Mouse (Mus musculus): ENCODE measurements around the gene Agxt2.
A peak's percentile ranks its signal among the peaks of the same experiment; 100 is the strongest.

The Agxt2 gene

DNA sequence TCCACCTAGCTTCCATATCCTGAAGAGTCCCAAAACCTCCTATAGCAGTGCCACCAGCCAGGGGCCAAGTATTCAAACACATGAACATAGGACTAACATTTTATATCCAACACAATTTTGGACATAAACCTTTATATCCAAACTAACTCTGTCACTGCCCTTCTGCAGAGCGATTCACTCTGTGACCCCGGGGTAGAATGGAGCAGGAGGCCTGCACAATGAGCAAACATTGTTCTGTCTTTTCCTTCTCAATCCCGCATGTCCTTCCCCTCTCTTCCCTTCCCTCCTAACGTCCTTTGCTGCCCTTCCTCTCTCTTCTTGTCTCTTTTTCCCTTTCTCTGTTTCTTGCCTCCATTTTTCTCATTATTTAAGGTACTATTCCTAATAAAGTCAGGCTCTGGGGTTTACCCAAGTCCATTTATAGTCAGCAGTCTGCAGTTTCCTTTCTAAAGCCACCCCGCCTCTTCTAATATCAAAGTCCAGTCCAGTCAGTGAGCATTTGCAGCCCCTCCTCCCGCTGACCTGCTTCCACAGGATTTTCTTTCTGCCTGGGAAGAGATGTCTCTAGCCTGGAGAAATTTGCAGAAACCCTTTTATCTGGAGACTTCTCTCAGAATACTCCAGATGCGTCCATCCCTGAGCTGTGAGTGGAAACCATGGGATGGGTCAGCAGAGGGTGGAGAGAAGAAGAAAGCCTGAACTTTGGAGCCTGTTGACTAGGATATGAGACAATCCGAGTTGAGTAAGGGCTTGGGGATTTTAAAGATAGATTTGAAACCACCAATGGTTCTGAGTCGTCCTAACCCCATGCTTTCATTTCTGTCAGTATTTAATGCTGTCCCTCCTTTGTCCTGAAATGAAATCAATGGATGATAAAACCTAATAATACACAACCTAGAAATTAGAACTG lies at the start of gene Agxt2:
Gene Agxt2, plus strand, starts transcription at position 494 of the 910 bp plus-strand sequence.
- DNase-seq (ENCODE audit: low spot score in 2 of 2) = no peak

DNA sequence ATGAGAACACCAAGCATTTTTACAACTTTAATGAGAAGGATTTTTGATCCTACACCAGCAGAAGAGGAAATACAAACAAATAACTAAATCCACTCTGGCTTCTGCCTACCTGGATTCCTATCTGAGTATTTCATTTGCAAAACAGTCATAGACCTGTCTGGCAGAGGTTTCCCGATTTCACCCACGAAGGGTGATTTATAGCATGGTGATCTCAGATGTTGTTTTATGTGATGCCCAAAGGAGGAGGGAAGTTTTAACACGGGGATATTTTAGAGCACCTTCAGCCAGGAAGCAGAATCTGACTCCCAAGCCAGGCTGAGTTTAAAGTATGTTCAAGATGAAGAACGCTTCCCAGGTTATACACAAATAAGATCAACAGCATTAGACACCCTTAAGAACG lies 46.5 kb upstream of the Agxt2 start:
- no peak for DNase-seq (ENCODE audit: low spot score in 2 of 2)

DNA sequence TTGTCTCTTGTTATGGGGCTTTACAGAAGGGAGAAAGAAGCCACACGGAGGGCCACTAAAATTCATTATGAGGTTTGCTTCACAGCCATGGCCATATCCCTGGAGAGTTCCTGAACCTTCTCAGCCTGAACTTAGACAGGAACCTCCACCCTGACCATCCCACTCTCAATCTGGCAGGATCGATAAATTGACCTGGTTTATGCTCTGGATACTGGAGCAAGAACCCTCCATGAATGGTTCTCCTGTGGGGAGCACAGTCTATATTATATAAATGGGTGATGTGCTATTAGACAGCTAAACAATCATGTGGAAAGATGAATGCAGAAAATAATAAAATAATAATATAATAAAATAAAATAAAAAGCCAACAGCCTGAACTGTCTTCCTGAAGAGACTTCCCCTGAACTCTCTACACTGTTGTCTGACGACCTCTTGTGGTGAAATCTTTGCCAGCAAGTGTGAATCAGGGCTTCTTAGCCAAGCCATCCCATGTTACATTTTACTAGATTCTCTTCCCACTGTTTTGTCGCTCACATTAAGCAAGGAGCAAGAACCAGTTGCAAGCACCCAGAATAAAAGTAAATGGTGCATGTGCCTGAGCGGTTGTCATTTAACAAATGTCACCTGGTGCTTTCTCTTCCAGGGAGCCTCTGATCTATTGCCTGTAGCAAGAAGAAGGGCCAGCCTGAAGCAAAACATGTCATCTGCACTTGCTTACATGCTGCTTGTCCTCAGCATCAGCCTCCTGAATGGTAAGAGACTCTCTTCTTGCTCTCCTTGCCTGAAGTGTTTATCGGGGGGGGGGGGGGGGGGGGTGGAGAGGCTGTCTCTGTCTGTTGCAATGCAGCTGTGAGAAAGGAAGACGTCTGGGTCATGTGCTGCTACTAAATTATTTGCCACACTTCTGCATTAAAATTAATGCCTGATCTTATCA lies 44.5 kb upstream of the Agxt2 start:
- DNase-seq (ENCODE audit: low spot score in 2 of 2) = peak in 1 of 2 experiments; percentile 25

DNA sequence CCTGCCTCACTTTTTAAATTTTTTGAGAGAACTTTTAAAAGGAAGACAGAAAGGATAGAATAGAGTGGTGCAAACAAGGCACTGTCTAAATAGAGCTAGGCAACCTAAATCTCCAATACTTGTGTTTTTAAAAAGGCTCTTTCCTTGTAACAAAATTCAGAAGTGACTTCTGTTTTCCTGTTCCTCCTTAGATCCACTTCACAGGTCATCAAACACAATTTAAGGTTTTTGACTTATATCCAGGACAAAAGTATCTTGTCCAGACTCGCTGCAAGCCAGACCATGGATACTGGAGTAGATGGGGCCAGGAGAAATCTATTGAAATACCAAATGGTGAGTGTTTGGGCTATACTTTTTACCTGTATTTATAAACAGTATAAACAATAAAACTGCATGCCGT lies 33.3 kb upstream of the Agxt2 start, which contains the start of gene Gm21973:
Gene Gm21973, plus strand, starts transcription at position 301 of the 400 bp plus-strand sequence.
- no peak for DNase-seq (ENCODE audit: low spot score in 2 of 2)

DNA sequence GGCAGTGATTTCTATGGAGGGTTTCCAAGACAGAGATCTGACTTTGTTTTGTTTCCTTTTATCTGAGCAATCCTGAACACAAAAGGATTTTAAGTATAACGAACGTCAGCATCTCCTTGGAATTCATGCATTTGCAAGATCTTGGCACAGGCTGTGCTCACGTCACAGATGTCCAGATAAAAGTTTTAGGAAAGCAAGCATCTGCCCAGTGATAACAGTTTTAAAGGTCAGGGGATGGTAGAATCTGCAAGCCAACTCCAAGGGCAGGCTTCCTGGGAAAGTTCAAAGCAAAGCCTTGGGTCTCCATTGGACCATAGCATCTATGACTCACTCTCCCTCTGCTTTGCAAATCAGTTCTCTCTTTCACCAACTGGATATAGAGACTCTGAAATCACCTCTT lies 27.7 kb upstream of the Agxt2 start:
- no peak for DNase-seq (ENCODE audit: low spot score in 2 of 2)

DNA sequence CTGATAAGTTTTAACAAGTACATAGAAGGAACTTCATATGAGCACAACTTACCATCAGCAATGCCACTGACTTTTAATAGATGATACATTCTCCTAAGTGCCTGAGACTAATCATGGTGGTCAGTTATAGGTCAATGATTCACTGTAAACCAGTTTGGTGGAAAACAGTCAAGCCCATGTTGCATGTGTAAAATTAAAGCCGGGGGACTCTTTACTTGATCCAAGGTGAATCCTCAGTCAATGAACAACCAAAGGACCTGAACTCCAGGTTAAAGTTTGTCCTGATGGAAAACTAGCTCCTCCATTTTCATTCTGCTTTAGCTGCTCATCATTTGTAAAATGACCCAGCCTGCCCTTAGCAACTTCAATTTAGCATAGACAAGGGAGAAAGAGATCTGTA lies 25.8 kb upstream of the Agxt2 start:
- DNase-seq (ENCODE audit: low spot score in 2 of 2) = no peak

DNA sequence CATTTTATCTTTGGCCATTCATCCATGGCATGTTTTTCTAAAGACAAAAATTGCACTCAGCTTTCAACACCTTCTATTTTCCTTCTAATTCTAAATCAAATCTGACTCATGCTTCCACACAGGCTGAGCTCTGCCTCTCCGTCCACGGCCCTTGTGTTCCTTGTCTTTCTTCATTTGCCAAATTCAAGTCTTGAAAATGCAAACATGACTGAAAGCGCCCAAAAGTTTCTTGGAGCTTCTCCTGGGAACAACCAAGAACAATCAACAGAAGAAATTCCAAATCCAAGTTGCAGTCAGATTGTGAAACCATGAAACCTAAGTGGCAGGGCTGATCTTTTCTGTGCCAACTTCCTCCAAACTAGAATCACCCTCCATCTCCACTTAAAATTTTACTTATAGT lies 19.7 kb upstream of the Agxt2 start:
- DNase-seq (ENCODE audit: low spot score in 2 of 2) = no peak

DNA sequence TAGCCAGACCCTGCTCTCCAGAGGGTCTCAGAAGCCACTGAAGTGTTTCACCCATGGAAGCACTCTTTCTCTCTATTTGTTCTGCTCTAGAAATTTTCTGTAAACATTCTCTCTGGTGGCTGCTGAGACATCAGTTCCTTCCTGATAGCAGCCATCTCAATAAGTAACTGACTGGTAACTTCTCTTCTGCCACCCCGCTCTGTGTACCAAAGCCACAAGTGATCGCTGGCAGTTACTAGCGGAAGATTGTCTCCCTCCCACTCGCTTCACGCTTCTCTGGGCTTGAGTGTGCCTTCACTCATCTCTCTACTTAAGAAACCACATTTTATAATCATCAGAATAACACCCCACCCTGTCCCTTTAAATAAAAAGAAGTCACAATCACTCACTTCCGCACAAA lies 11.3 kb upstream of the Agxt2 start:
- no peak for DNase-seq (ENCODE audit: low spot score in 2 of 2)

DNA sequence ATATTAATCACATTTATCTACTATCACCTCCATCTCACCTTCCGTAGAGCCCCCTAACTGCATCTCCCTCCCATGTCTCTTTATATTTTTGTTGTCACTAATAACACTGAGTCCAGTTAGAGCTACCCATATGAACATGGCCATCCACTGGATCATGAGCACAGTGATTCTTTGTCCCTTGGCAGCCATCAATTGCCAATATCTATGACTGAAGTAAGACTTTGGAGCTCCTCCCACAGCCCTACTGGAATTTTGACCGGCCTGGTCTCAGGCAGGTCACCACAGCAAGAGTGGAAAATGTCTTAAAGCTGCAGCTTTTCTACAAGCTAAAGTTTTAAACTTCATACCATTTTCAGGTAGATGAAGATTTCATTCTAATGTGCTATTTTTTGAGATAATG lies 8.0 kb downstream of the Agxt2 start:
- DNase-seq (ENCODE audit: low spot score in 2 of 2) = no peak

DNA sequence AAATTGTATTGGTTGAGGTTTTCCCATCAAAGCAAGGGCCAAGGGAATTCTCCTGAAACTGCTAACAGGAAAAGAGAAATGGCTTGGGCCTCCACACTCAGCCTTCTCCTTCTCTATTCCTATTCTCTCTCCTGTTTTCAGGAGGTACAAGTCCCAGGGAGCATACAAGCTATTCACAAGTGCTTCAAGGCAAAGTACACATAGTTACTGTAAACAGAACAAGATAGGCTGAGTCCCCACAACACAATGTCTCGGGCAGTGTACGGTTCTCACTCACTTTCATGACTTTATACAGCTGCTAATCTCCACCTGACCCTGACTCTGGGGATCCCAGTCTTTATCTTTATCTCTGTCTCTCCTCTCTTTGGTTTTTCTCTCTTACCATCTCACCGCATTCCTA lies 17.1 kb downstream of the Agxt2 start:
- no peak for DNase-seq (ENCODE audit: low spot score in 2 of 2)

DNA sequence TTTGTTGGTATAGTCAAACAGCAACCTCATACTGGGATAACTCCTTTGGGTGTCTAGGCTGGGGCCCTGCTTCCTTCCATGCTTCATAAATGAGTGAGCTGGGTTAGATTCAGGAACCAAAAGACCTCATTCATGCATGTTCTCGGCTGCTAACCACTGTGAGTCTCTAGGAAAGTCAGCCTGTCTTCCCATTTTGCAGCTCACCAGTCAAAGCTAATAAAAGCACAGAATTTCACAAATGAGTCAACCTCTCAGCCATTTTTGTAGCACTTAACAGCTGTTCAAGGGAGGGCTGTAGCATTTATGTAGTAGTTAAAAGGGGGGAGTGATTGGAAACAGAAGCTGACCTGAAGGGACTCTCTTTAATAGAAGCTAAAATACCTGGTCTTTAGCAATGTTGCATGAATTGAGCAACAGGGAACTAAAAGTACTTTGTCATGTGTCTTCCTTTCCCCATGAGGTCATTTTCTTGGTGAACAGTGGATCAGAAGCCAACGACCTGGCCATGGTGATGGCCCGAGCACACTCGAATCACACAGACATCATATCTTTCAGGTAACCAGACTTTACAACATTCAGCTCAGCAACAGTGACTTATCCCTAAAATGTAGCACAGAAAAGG lies 20.1 kb downstream of the Agxt2 start:
- DNase-seq (ENCODE audit: low spot score in 2 of 2) = no peak

DNA sequence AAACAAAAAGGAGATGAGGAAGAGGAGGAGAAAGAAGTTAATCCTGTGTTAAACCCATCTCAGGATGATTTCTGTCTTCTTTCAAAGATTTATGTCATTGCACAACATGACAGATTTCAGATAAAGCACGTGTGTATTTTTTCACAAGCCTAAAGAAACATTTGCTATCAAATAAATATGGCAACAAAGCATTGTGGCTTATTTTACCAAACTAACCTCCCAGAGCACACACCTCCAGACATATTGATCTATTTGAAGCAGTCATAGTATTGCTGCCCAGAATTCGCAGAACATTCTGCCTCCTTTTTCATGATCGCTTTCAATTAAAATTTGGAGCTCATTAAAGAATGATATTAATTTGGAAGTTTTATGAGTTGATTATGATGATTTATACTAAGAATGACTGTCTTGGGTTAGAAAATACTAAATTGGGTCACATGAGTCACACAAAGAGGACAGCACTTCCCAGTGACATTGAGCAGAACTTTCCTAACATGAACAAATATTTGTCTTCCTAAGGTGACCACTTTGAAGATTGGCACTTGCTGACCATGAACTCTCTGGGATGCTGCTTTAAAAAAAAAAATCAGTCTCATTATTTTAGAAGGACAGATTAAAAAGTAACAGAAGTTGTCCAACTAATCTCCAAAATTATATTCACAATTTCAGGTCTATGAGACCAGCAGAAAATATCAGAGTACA lies 21.6 kb downstream of the Agxt2 start:
- no peak for DNase-seq (ENCODE audit: low spot score in 2 of 2)

DNA sequence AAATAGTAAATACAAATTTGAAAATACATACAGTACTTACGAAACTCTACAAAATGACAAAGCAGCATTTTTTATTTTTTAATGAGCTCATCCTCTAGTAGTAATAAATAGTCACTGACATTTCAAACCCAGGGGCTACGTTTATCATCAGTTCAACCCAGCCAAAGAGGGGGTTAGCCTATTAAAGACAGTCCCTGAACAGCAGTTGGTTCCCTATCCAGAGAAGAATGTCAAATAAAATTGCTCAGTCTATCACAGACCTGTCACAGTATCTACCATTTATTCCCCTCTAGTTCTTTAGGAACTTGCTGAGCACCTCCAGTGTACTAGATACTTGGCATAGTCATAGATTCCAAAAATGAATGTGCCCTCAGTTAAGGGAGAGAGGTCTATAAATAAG lies 28.9 kb downstream of the Agxt2 start:
- DNase-seq (ENCODE audit: low spot score in 2 of 2) = no peak

DNA sequence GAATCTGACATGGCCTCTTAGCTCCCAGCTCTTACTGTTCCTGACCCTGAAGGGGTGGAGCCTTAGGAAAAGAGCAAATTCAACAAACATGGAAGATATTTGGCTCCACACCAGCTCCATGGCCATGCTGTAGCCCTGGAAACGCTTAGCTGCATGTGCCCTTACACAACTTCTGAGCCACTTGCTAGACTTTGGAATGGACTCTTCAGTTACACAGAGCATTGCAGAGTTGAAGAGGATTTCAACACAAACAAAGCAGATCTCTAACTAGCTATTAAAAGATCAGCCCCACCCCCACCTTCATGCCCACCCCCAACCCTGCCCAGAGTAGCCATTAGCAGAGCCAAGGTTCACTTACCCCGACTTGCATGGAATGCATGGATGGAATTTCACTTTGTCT lies 41.5 kb downstream of the Agxt2 start:
- no peak for DNase-seq (ENCODE audit: low spot score in 2 of 2)

DNA sequence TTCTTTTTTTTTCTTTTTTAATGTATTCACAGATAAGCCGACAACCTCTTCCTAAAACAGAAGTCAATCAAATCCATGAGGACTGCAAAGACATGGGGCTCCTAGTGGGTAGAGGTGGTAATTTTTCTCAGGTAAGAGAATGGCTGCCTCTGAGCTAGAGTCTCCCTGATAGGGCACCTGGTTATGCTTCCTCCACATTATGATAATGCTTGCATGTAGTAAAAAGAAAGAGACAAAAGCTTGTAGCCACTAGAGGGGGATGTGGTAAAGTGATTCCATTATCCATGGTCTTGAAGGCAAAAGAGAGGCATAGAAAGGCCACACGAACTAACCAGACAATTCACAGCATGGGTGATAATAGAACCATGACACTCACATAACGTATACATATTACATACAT lies 42.1 kb downstream of the Agxt2 start:
- no peak for DNase-seq (ENCODE audit: low spot score in 2 of 2)

DNA sequence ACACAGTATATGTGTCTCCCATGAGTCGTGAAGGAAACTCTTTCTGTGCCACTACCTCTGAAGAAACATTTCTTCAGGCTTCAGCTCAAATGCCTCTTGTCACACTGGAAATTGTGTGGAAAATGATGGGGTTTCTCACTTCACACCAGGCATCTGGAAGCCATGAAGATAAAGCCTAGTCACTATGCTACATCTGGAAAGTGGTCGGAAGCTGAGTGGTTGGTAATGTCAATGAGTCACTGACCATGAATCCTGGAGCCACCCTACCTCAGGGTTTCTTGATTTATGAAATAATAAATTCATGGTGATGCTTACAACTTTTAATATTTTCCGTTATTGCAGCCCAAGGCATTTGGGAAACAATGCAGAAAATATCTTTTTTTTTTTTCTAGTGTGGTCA lies 51.5 kb downstream of the Agxt2 start:
- no peak for DNase-seq (ENCODE audit: low spot score in 2 of 2)

DNA sequence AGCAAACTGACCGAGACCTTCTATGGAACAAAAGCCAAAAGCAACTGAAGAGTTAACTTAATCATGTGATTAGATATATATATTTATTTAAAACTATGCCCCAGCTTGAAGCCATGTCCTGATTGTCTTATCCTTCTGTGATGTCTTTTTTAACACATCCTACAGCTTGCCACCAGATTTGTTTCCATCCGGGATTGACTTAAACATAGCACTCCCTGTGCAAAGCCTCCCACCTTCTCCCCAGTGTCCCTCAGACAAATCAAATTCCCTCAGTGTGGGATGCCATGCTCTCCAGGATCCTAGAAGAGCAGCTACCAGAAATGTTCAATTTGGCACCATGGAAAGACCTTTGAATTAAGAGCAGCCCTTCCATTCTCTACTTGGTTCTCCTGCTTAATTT lies 52.5 kb downstream of the Agxt2 start:
- no peak for DNase-seq (ENCODE audit: low spot score in 2 of 2)

DNA sequence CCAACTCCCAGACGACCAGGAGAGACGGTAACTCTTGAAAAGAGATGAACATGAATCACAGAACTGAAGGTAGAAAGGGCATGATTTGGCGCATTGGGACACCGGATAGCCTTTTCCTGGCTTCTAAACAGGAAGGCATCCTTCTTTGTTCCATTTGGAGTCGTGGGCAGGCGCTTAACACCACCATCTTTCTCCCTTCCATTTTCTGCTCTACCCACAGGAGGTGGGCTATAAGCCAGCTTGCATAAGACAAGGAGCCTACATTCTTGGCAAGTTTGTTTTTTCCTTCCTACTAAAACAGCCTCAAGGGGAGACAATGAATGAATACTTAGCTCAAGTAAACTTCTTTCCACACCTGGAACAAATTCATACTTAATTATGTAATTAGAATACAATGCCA lies 55.3 kb downstream of the Agxt2 start:
- no peak for DNase-seq (ENCODE audit: low spot score in 2 of 2)

DNA sequence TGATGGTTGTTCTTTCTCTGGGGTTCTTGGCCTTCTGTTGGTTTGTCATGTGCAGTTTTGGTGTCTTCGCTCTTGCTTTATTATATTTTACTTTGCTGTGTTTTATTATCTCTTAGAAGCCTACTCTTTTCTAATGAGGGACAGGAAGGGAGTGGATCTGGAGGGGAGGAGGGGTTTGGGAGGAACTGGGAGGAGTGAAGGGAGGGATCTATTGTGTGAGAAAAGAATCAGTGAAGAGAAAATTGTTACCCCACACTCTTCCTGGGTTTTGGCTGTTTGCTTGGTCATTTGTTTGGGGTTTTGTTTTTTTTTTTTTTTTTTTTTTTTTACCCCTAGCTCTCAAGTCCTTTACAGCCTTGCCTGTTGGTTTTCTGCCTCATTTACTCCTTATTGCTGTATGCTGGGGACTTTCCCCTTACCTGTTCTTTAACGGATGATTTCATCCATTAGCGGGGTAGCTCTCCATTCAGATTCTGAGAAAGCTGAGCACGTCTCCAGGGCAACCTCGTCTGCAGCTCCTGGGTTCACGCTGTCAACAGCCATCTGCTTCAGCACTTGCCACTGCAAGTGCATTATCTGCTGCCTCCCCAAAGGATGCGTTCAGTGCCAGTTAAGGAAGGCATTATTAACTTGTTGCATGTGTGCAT lies 62.9 kb downstream of the Agxt2 start:
- DNase-seq (ENCODE audit: low spot score in 2 of 2) = no peak

DNA sequence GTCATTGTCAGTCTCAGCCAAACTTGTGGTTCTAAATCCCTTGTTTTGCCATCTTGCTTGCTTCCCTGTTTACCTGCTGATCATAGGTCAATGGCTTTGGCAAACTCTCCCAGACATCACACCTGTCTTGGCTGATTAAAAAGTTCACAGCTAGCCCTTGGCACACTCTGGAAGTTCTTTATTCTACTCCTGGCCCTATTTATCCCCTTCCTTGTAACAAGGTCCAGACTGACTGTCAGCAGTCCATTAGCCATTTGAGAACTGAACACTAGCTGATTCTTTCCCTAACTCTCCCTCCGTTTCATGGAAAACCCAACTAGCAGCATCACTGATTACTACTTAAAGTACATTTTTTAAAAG lies 63.4 kb downstream of the Agxt2 start:
- DNase-seq (ENCODE audit: low spot score in 2 of 2) = no peak

DNA sequence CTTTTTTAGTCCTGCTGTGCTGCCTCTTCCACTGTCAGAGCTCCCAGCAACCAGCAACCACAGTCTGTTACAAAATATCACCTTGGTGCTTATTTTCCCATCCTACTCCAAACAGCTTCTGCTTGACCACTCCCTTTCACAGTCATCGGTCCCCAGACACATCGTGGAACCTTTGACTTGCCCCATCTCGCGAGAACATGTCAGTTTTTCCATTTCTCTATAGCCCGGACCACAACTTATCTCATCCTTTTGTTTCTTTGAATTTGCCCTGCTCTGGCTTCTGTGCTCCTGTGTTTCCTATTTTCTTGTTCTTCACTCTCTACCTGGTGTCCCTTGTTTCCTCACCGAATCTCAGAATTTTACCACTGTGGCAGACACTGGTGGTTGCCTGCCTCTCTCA lies 67.8 kb downstream of the Agxt2 start:
- DNase-seq (ENCODE audit: low spot score in 2 of 2) = no peak

Data from urinary bladder, postnatal 4 days (tissue).